Mouse (Mus musculus) left cerebral cortex, postnatal 14 days (tissue): ENCODE measurements around the gene Thpo. TPM values are rescaled to one million over a fixed set of nuclear protein-coding genes. Genes with fewer than 3 reads are reported as not detected.

Experiments
- DNase-seq, 2 experiments: peaks; one replicate each; pipeline ENCODE4 v3.0.0; 2021 to 2022; ENCODE audit warnings: low spot score in 2 of 2, mixed read lengths in 1 of 2
- intact Hi-C: fragments of 180-260 bp; cut with DNase I; formaldehyde crosslinking; loops from one replicate; pipeline ENCODE4 v1.15.1; 2025
- total RNA-seq, 2 experiments: library from RNA; stranded (reverse); gene quantifications; 2 replicates each; pipeline ENCODE4 v1.2.3; 2021

Gene Thpo
- total RNA-seq, 2 experiments from 2014 or later: 3.8 to 4.5 TPM

- intact Hi-C loops: no loop called here
- DNase-seq: peak; percentile 50 to 62
These were observed 56.2 kb downstream of the Thpo start for GRCm38 (mm10) chr16:20677974-20678675.

GRCm38 (mm10) chr16:20677380-20677779, 56.9 kb downstream of the Thpo start:
- no peak for DNase-seq
- intact Hi-C loops: no loop called here

GRCm38 (mm10) chr16:20676702-20677101, 57.6 kb downstream of the Thpo start:
- intact Hi-C loops: no loop called here
- DNase-seq: no peak

- intact Hi-C loops: no loop called here
These were observed 59.1 kb downstream of the Thpo start for GRCm38 (mm10) chr16:20675213-20675612.

More at GRCm38 (mm10) chr16:20675213-20675612, 59.1 kb downstream of the Thpo start:
- no peak for DNase-seq

Other genes starting within 250 kb of the Thpo start
- 10 to 100 TPM; 55.0 to 57.6 TPM for gene Eif2b5, start 235.7 kb downstream of the Thpo start, total RNA-seq
- gene Dvl3, start 217.5 kb downstream of the Thpo start, total RNA-seq: 10 to 100 TPM; 82.2 to 86.1 TPM
- gene Ap2m1, start 199.0 kb downstream of the Thpo start, total RNA-seq: 100 to 1,000 TPM; 917 to 964 TPM
- 10 to 100 TPM; 82.9 to 86.5 TPM for gene Abcf3, start 185.9 kb downstream of the Thpo start, total RNA-seq
- gene Vwa5b2, start 145.0 kb downstream of the Thpo start, total RNA-seq: 10 to 100 TPM; 58.6 to 63.8 TPM
- 1 to 10 TPM; 1.6 to 2.6 TPM for gene Eef1akmt4, start 122.9 kb downstream of the Thpo start, total RNA-seq
- under 1 TPM in 1 of 2 experiments, not detected in 1; 0.34 TPM for gene Gm49333, start 122.9 kb downstream of the Thpo start, total RNA-seq
- gene Alg3, start 122.8 kb downstream of the Thpo start, total RNA-seq: 10 to 100 TPM; 13.0 to 14.3 TPM
- gene Camk2n2, start 113.2 kb downstream of the Thpo start, total RNA-seq: 100 to 1,000 TPM; 176 to 177 TPM
- 10 to 100 TPM; 22.3 to 26.2 TPM for gene Ece2, start 104.7 kb downstream of the Thpo start, total RNA-seq
- 100 to 1,000 TPM; 238 to 253 TPM for gene Psmd2, start 82.9 kb downstream of the Thpo start, total RNA-seq
- gene Eif4g1, start 66.2 kb downstream of the Thpo start, total RNA-seq: 100 to 1,000 TPM; 330 to 342 TPM
- gene Fam131a, start 41.3 kb downstream of the Thpo start, total RNA-seq: 100 to 1,000 TPM; 381 to 399 TPM
- 10 to 100 TPM; 21.4 to 29.5 TPM for gene Polr2h, start 16.8 kb downstream of the Thpo start, total RNA-seq
- gene Clcn2, start 16.8 kb downstream of the Thpo start, total RNA-seq: 10 to 100 TPM; 56.5 to 58.7 TPM
- 10 to 100 TPM; 26.9 to 36.6 TPM for gene Chrd, start 1.4 kb downstream of the Thpo start, total RNA-seq